ENCODE assay signal across 20 mouse cellular contexts in genomic region chr17:83149336-83149735, GRCm38 (mm10).
DNase-seq lines count a peak whose midpoint lies in the region; ATAC-seq lines count a peak whose summit lies in the region.
"Had no signal": no experiment of that assay in that cellular context is flagged by ENCODE, and none has a peak within 500 bp of the region (broad histone marks: within the 10 kb centered on the region; RNA-seq: fewer than 3 reads in every experiment).

No protein-coding gene starts in this region.

- 85% methylated on average over 6 of the region's 6 CpGs for WGBS in kidney, embryonic 15.5 days
- 76% methylated on average over 6 of the region's 6 CpGs for WGBS in embryonic facial prominence, embryonic 13.5 days
- WGBS in limb, embryonic 15.5 days = 47% methylated on average over 6 of the region's 6 CpGs
- 83% methylated on average over 6 of the region's 6 CpGs for WGBS in hindbrain, embryonic 10.5 days

- no peak overlapping the region for H3K4me2 ChIP-seq in kidney, embryonic 15.5 days
- H3K4me2 ChIP-seq in embryonic facial prominence, embryonic 13.5 days = no peak overlapping the region
- no peak overlapping the region for H3K4me2 ChIP-seq in limb, embryonic 15.5 days
- H3K4me2 ChIP-seq: forebrain, embryonic 12.5 days; heart, embryonic 15.5 days had no signal

- ATAC-seq in kidney, embryonic 15.5 days (replicated peaks; ENCODE audit: low FRiP score) = no peak
- no peak for ATAC-seq in embryonic facial prominence, embryonic 13.5 days (ENCODE audit: insufficient number of reproducible peaks, insufficient read depth, low FRiP score, low TSS enrichment, low read depth)
- ATAC-seq in limb, embryonic 15.5 days (ENCODE audit: insufficient number of reproducible peaks, low FRiP score, low TSS enrichment, low read depth) = no peak
- ATAC-seq: midbrain, embryonic 16.5 days had no signal

- H3K4me1 ChIP-seq in kidney, embryonic 15.5 days = peaks cover 20% of the 10 kb centered on the region
- peaks cover 17% of the 10 kb centered on the region for H3K4me1 ChIP-seq in embryonic facial prominence, embryonic 13.5 days
- peaks cover 23% of the 10 kb centered on the region for H3K4me1 ChIP-seq in limb, embryonic 15.5 days
- no peaks in the 10 kb centered on the region for H3K4me1 ChIP-seq in hindbrain, embryonic 10.5 days (replicated peaks)
- H3K4me1 ChIP-seq: forebrain, embryonic 12.5 days had no signal

- no peaks in the 10 kb centered on the region for H3K27me3 ChIP-seq in kidney, embryonic 15.5 days
- H3K27me3 ChIP-seq in embryonic facial prominence, embryonic 13.5 days = peaks cover 19% of the 10 kb centered on the region
- H3K27me3 ChIP-seq in limb, embryonic 15.5 days = peaks cover 7% of the 10 kb centered on the region; the same call in 1 of the 2 replicates
- H3K27me3 ChIP-seq in hindbrain, embryonic 10.5 days (ENCODE audit: insufficient read depth, poor library complexity, severe bottlenecking) = no peaks in the 10 kb centered on the region
- H3K27me3 ChIP-seq: CH12.LX; forebrain, embryonic 12.5 days; heart, embryonic 15.5 days had no signal

- peaks cover 4% of the 10 kb centered on the region; the same call in 1 of the 2 replicates for H3K9me3 ChIP-seq in kidney, embryonic 15.5 days (replicated peaks)
- 0 out of 2 replicates have a peak, but pooled peaks cover 2% of the 10 kb centered on the region for H3K9me3 ChIP-seq in embryonic facial prominence, embryonic 13.5 days
- H3K9me3 ChIP-seq in limb, embryonic 15.5 days = no peaks in the 10 kb centered on the region
- peaks cover 4% of the 10 kb centered on the region; the same call in 1 of the 2 replicates for H3K9me3 ChIP-seq in hindbrain, embryonic 10.5 days
- H3K9me3 ChIP-seq: forebrain, embryonic 12.5 days; heart, embryonic 15.5 days had no signal

- H3K4me3 ChIP-seq in kidney, embryonic 15.5 days (replicated peaks) = no peak overlapping the region
- no peak overlapping the region for H3K4me3 ChIP-seq in embryonic facial prominence, embryonic 13.5 days
- H3K4me3 ChIP-seq in limb, embryonic 15.5 days = no peak overlapping the region
- no peak overlapping the region for H3K4me3 ChIP-seq in hindbrain, embryonic 10.5 days
- H3K4me3 ChIP-seq: forebrain, embryonic 12.5 days; heart, embryonic 15.5 days; layer of hippocampus, adult 2 months; left cerebral cortex, adult 2 months had no signal

- no peak for DNase-seq in kidney, adult 18-20 months
- DNase-seq in cerebellum, adult 8-10 months = peak; percentile 64
- DNase-seq in left cerebral cortex, adult 11 months (ENCODE audit: low spot score) = no peak
- DNase-seq in testis, postnatal 10 days (ENCODE audit: low spot score) = no peak
- DNase-seq in hindbrain, embryonic 10.5 days (ENCODE audit: low spot score) = no peak
- DNase-seq: adrenal gland, postnatal 25 days; gastrocnemius, postnatal 14 days; kidney, postnatal 14 days; retina, postnatal 1 day; right cerebral cortex, postnatal 4 days; thymus, postnatal 14 days had no signal

- no peak overlapping the region for H3K9ac ChIP-seq in kidney, embryonic 15.5 days
- H3K9ac ChIP-seq in embryonic facial prominence, embryonic 13.5 days = no peak overlapping the region
- H3K9ac ChIP-seq in limb, embryonic 15.5 days = no peak overlapping the region
- H3K9ac ChIP-seq: forebrain, embryonic 12.5 days; heart, embryonic 15.5 days had no signal

- H3K36me3 ChIP-seq in kidney, embryonic 15.5 days = no peaks in the 10 kb centered on the region
- no peaks in the 10 kb centered on the region for H3K36me3 ChIP-seq in embryonic facial prominence, embryonic 13.5 days
- H3K36me3 ChIP-seq in limb, embryonic 15.5 days = no peaks in the 10 kb centered on the region
- H3K36me3 ChIP-seq in hindbrain, embryonic 10.5 days = no peaks in the 10 kb centered on the region
- H3K36me3 ChIP-seq: forebrain, embryonic 12.5 days; heart, embryonic 15.5 days had no signal

- 0 out of 2 replicates have a peak overlapping the region, but pooled peaks have one; percentile 84 for H3K27ac ChIP-seq in kidney, embryonic 15.5 days
- peak overlapping the region; percentile 61 for H3K27ac ChIP-seq in embryonic facial prominence, embryonic 13.5 days
- peak overlapping the region; percentile 85 for H3K27ac ChIP-seq in limb, embryonic 15.5 days
- H3K27ac ChIP-seq in hindbrain, embryonic 10.5 days = no peak overlapping the region
- H3K27ac ChIP-seq: forebrain, embryonic 12.5 days; layer of hippocampus, adult 2 months; left cerebral cortex, adult 2 months had no signal
